Mouse (Mus musculus) Patski (cell line): ENCODE measurements around the gene Iyd. TPM values are rescaled to one million over a fixed set of nuclear protein-coding genes. Genes with fewer than 3 reads are reported as not detected.
"Not testable (repeated sequence)": the region's sequence is repeated elsewhere in the genome, so short reads cannot be mapped to it uniquely, and the experiment has no call there.

Experiments
- ATAC-seq: fragments of 100-300 bp; one replicate; pipeline ENCODE4 v1.8.0; 2021
- CTCF ChIA-PET: fragments of 350-600 bp; sonication (Branson Sonifier 250); formaldehyde crosslinking; loops from one replicate; lab custom pipeline; 2022; ENCODE audit warnings: inconsistent platforms; lab: Charles Lee
- POLR2A ChIA-PET: fragments of 350-600 bp; sonication (Branson Sonifier 250); formaldehyde crosslinking; loops from one replicate; lab custom pipeline; 2022; ENCODE audit warnings: antibody characterized with exemption, inconsistent platforms; lab: Charles Lee
- DNase-seq: peaks from one replicate; pipeline ENCODE4 v3.0.0-alpha.2; 2011; ENCODE audit warnings: low read depth, low spot score
- H3K27me3 ChIP-seq: fragments of 371-371 bp; one replicate; pipeline ENCODE4 v1.5.1; 2021
- CTCF ChIP-seq: fragments of 100-300 bp; IDR thresholded peaks from one replicate; pipeline ENCODE4 v1.5.1; 2021
- in situ Hi-C: fragments of 300-500 bp; cut with MboI; formaldehyde crosslinking; loops from 3 replicates; pipeline ENCODE4 v1.11.1; 2018; ENCODE audit warnings: low pct_unique_long_range_greater_than_20kb, mixed read lengths
- polyA plus RNA-seq: library from polyadenylated mRNA; unstranded; gene quantifications from one replicate; pipeline ENCODE4 v1.2.3, GENCODE M21; 2021

Gene Iyd
- not detected for polyA plus RNA-seq

DNA sequence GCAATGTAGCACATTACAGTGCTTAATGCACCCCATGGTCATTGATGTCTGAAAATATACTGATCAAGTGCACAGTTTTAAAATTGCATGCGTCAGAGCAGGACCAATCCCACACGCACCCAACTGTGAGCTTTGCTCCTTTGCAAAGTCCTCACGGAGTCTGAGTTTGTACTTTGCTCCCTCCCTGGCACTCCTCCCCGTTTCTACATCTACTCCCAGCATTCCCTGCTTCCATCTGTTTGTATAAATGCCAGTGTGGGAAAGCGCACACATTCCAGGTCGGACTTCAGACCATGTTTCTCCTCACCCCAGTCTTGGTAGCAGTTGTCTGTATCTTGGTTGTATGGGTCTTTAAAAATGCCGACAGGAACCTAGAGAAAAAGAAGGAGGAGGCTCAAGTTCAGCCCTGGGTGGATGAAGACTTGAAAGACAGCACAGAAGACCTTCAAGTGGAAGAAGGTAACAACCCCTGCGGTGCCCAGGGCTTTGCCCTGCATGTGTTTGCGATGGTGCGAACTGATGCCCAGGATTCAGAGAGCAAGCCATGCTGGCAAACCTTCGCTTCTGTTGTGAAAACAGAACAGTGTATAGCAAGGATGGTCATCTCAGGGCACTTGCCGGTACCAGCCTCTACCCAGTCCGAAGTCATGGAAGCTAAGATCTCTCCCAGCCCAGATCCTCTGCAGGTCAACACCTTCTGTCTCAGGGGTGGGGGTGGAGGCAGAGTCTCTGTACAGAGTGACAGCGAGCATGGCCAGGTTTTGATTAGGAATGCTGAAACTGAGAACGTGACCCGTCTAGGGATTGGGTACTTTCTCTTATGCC, at the start of gene Iyd:
Gene Iyd (plus strand): TSS at position 238 of the 825 bp plus-strand sequence.
- in situ Hi-C loops: no loop called here
- no peak for ATAC-seq
- CTCF ChIA-PET: interaction anchor here (1.4 to 4.1 kb wide), 3 partner anchors 203 to 404 kb away, joined by 3 to 17 read pairs (median 4); no protein-coding TSS in a partner anchor
- TF ChIP-seq CTCF: no peak
- POLR2A ChIA-PET: no interaction called here
- no peak for DNase-seq
- peaks cover 26% of the 10 kb centered on the region for H3K27me3 ChIP-seq

GRCm38 (mm10) chr10:3496791-3497190, 43.2 kb upstream of the Iyd start:
- ChIA-PET POLR2A (no interaction called here), CTCF (interaction anchor here (1.3 to 2.7 kb wide), 3 partner anchors 10 to 18 kb away, joined by 3 to 9 read pairs (median 4); no protein-coding TSS in a partner anchor)
- ATAC-seq (no peak), DNase-seq (no peak)
- in situ Hi-C loops: no loop called here
- no peak for TF ChIP-seq CTCF
- H3K27me3 ChIP-seq: no peaks in the 10 kb centered on the region

GRCm38 (mm10) chr10:3500846-3501245, 39.2 kb upstream of the Iyd start:
- H3K27me3 ChIP-seq, ATAC-seq, in situ Hi-C loops, POLR2A ChIA-PET, DNase-seq: not testable (repeated sequence)
- CTCF ChIA-PET: interaction anchor here (1.1 kb wide), 1 partner anchor 9 kb away, joined by 3 read pairs; no protein-coding TSS in a partner anchor

DNA sequence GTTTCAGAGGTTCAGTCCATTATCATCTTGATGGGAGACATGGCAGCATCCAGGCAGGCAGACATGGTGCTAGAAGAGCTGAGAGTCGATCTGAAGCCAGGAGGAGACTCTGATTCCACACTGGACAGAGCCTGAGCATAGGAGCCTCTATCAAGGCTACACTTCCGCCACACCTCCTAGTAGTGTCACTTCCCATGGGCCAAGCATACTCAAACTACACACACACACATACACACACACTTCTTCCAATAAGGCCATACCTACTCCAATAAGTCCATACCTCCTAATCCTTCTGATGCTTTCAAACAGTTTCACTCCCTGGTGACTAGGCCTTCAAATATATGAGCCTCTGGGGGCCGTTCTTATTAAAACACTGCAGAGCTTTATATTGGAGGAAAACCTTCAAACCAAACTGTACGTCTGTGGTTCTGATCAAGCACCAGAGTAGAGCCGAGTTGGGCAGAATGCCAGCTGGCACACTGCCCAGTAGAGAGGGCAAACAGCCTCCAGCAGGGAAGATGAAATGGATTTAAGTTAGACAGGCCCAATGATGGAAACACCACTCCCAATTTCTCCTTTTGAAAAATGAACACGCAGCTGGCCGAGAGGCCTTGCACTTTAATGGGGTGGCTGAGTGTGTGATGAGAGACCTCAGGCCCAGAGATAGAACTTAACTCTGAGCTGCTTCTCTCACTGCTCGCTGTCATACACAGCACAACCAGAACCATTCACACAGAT, 32.4 kb upstream of the Iyd start:
- DNase-seq (no peak), ATAC-seq (peak; percentile 54)
- no peaks in the 10 kb centered on the region for H3K27me3 ChIP-seq
- TF ChIP-seq CTCF: no peak
- ChIA-PET POLR2A (no interaction called here), CTCF (interaction anchor here (0.7 to 2.6 kb wide), 5 partner anchors 8 to 175 kb away, joined by 3 to 9 read pairs (median 3); no protein-coding TSS in a partner anchor)
- in situ Hi-C loops: no loop called here

GRCm38 (mm10) chr10:3508222-3508588, 31.8 kb upstream of the Iyd start:
- in situ Hi-C loops: no loop called here
- ChIA-PET CTCF (interaction anchor here (0.7 to 1.4 kb wide), 3 partner anchors 8 to 176 kb away, joined by 3 read pairs; no protein-coding TSS in a partner anchor), POLR2A (no interaction called here)
- no peak for TF ChIP-seq CTCF
- DNase-seq: no peak
- ATAC-seq: peak; percentile 7
- H3K27me3 ChIP-seq: no peaks in the 10 kb centered on the region

DNA sequence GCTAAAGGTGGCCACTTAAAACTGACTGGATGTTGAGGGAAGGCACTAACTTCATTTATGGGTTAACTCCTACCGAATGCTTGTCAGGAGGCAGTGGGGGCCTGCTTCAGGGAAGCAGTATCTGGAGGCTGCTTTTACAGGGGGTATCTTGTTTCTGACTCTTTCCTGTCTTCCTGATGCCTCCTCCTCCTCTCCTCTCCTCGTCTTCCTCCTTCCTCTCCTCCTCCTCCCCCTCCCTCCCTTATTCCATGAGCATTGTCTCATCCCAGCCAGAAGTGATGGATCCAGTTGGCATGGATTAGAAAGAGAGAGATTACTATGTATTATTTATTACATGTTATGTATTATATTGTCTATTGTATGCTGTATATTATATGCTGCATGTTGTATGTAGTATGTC, 31.3 kb upstream of the Iyd start:
- no peak for DNase-seq
- POLR2A ChIA-PET: no interaction called here
- in situ Hi-C loops: no loop called here
- CTCF ChIA-PET: no interaction called here
- no peak for TF ChIP-seq CTCF
- no peak for ATAC-seq
- no peaks in the 10 kb centered on the region for H3K27me3 ChIP-seq

- in situ Hi-C loops: no loop called here
- ChIA-PET CTCF (interaction anchor here (1.1 to 1.4 kb wide), 2 partner anchors 9 to 20 kb away, joined by 3 read pairs; no protein-coding TSS in a partner anchor), POLR2A (no interaction called here)
- DNase-seq (no peak), ATAC-seq (no peak)
- TF ChIP-seq CTCF: no peak
- H3K27me3 ChIP-seq: no peaks in the 10 kb centered on the region
Observed at GRCm38 (mm10) chr10:3509663-3510277, 30.3 kb upstream of the Iyd start.

- CTCF ChIA-PET: interaction anchor here (1.1 to 1.4 kb wide), 2 partner anchors 10 to 20 kb away, joined by 3 read pairs; no protein-coding TSS in a partner anchor
- ATAC-seq (no peak), DNase-seq (no peak)
- no peak for TF ChIP-seq CTCF
- in situ Hi-C loops: no loop called here
- POLR2A ChIA-PET: interaction anchor here (0.6 kb wide), 1 partner anchor 1721 kb away, joined by 3 read pairs; no protein-coding TSS in a partner anchor
- no peaks in the 10 kb centered on the region for H3K27me3 ChIP-seq
Observed at GRCm38 (mm10) chr10:3510486-3510885, 29.6 kb upstream of the Iyd start.

- ChIA-PET POLR2A (interaction anchor here (0.7 kb wide), 1 partner anchor 76 kb away, joined by 4 read pairs; no protein-coding TSS in a partner anchor), CTCF (interaction anchor here (3.5 kb wide), 1 partner anchor 11 kb away, joined by 12 read pairs; no protein-coding TSS in a partner anchor)
- no peak for TF ChIP-seq CTCF
- DNase-seq: no peak
- in situ Hi-C loops: no loop called here
- ATAC-seq: no peak
- no peaks in the 10 kb centered on the region for H3K27me3 ChIP-seq
Observed at GRCm38 (mm10) chr10:3511401-3511800, 28.6 kb upstream of the Iyd start.
